Mouse (Mus musculus) liver, postnatal 0 days (tissue): ENCODE results near the gene Cox20.

Experiments used
- CTCF ChIP-seq: sonication (generic); IDR thresholded peaks from 2 replicates; pipeline ENCODE4 v1.5.1; 2016; ENCODE audit warnings: antibody characterized with exemption, low read depth
- EP300 ChIP-seq: IDR thresholded peaks from 2 replicates; pipeline ENCODE4 v1.6.1; 2016; ENCODE audit warnings: antibody characterized with exemption, low read depth, mild to moderate bottlenecking

- peak; percentile 40 for TF ChIP-seq CTCF
- TF ChIP-seq EP300, result no peak
These were observed 8.8 kb upstream of the Cox20 start for GRCm38 (mm10) chr1:178310128-178310527.
